Mouse (Mus musculus) lung, adult 2 months (tissue): ENCODE data around the gene Ddx46.

Experiments
- CTCF ChIP-seq: fragments of 200-500 bp; IDR thresholded peaks from 2 replicates; pipeline ENCODE4 v1.5.1; 2011; ENCODE audit warnings: mild to moderate bottlenecking, low read length, control low read depth; ENCODE audit not compliant: insufficient read depth
- POLR2A ChIP-seq: fragments of 200-500 bp; IDR thresholded peaks from 2 replicates; pipeline ENCODE4 v1.6.1; 2011; ENCODE audit warnings: low read depth, mild to moderate bottlenecking, control low read depth, low read length, borderline replicate concordance; ENCODE audit errors: extremely low read depth

- TF ChIP-seq POLR2A (no peak), CTCF (no peak)
Measured at GRCm38 (mm10) chr13:55604606-55605005, 30.2 kb upstream of the Ddx46 start.
